Mouse (Mus musculus) lung, adult 18-20 months (tissue): ENCODE results near the gene Asic5.

ENCODE experiments used
- DNase-seq, 2 experiments: peaks; one replicate each; pipeline ENCODE4 v3.0.0; 2022; ENCODE audit warnings: mixed read lengths in 2 of 2

Gene Asic5

DNA sequence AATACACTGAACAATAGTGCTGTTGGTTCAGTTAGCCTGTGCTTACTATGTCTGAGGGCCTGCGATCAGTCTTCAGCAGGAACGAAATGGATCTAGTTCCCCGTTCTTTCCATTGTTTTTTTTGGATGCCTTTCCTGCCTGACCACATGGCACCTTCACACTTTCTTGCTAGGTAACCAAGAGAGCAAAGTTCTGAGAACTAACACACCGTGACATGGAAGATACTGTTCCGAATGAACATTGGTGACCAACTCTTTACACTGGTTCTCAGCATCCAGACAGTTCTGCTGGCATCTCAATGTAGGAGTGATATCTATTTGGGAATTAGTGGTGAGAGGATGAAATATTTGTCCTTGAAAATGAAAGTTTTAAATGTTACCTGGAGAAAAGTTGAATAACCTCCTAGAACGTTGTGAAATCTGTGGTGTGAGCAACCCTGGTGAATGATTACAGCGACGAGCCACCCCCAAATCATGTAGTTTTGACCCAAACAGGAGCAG lies 40.4 kb downstream of the Asic5 start:
- no peak for DNase-seq

DNA sequence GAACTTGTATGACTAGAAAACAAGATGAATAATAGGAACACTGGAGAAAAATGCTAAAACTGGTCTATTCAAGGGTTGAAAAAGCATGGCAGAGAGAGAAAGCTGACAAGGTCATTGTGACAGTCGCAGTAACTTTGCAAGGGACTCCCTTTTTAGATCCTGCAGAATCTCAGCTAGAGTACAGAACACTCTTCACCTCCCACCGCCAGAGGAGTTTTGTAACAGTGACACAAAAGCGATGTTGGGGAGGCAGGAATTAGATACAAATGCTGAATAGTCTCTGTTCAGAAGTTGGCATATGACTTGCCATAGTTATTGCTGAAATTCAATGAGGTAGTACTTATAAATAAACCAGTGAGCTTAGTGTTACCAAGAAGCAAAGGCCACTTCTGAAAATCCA lies 41.0 kb downstream of the Asic5 start:
- DNase-seq: no peak

DNA sequence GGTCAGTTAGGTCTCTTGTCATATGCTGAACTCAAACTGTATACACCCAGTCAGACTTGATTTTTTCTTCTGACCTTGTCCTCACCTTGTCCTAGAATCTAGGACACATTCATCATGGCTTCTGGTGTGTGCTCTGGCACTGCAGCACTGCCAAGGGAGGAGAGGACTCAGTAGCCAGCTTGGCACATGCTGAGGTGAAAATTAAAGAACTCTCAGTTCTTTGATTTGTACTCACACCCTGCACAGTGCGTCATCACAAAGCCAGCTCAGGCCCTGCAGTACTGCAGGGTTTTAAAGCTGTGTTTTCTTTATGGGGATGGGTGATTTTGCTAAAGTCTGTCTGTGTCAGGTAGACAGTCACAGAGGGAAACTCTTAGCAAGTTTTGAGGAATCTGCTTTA lies 45.2 kb downstream of the Asic5 start:
- DNase-seq: no peak

- peak; percentile 5 to 24 for DNase-seq
Observed at GRCm38 (mm10) chr3:82029229-82029628, 47.1 kb downstream of the Asic5 start.

GRCm38 (mm10) chr3:82030008-82030748 lies 48.1 kb downstream of the Asic5 start:
- no peak for DNase-seq

DNA sequence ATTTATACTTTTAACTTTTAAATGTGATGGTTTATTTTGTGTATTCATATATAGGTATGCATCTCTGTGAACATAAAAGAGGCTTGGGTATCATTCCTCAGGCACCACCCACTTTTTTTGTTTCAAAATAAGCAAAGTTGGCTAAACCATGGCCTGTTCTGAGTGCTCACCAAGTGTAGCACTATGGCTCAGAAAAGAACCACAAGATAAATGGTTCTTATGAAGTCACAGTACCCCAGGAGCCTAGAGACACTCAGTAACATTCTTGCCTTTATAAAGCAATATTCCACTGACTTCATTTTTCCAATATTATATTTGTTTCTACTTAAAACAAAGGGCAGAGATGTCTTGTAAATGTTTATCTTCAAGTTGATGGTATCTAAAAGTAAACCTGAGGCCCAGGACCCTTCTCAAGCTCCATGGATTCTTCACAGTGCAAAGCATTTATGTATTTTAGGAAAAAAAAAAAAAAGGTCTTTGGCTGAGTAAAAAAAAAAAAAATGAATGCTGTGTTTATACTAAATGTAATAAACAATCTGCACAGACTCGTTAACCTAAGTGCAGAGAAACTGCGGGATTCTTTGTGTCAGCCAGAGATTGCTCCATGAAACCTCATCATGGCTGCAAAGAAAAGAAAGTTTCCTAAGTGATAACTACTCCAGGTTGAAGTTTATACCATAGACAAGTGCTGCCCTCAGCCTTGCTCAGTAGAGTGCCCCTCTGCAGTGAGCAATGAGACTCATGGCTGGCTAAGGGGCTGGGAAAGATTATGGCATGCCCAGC lies 54.4 kb downstream of the Asic5 start:
- DNase-seq: no peak

GRCm38 (mm10) chr3:82043676-82044075 lies 61.6 kb downstream of the Asic5 start:
- DNase-seq: no peak

GRCm38 (mm10) chr3:82044902-82045301 lies 62.8 kb downstream of the Asic5 start:
- DNase-seq: no peak

DNA sequence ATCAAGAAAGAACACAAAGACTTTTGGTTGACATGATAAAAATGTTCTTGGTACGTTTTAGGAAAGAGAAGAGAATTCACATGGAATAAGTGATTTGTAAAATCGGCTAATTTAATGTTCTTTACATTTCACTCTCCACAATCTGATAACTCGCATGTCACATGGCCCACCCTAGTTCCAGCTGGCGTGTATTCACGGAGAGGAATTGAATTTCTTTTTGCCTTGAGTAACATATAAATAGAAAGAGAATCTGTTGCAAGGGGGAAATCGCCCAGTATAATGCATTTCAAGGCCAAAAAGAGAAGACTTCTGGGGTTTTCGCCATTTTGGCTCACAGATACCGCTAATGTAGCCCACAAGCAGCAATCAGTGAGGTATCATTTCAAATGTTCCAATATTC lies 64.0 kb downstream of the Asic5 start:
- DNase-seq: no peak

- DNase-seq: peak in 1 of 2 experiments; percentile 33
Observed at GRCm38 (mm10) chr3:82047100-82047753, 65.1 kb downstream of the Asic5 start.

GRCm38 (mm10) chr3:82048078-82048477 lies 66.0 kb downstream of the Asic5 start:
- no peak for DNase-seq

- DNase-seq: peak in 1 of 2 experiments; percentile 36
Observed at GRCm38 (mm10) chr3:82048681-82049080, 66.6 kb downstream of the Asic5 start.

- DNase-seq: no peak
Observed at GRCm38 (mm10) chr3:82051468-82051867, 69.4 kb downstream of the Asic5 start.

DNA sequence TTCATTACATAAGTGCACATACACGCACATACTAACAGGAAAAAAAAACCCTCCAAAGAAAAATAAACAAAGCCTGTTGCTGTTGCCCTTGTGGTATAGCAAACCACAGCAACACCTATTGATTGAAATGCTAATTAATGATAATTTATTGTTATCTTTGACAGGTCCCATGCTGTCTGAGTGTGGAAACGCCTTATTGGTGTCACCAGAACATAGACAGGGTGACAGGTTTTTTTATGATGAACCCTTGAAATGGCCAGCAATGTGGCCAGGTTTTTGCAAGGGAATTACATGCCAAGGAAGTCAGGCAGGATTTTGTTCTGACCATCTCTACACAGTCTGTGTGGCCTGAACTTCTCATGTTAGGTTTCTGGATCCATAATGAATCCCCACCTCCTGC lies 69.9 kb downstream of the Asic5 start:
- DNase-seq: no peak

DNA sequence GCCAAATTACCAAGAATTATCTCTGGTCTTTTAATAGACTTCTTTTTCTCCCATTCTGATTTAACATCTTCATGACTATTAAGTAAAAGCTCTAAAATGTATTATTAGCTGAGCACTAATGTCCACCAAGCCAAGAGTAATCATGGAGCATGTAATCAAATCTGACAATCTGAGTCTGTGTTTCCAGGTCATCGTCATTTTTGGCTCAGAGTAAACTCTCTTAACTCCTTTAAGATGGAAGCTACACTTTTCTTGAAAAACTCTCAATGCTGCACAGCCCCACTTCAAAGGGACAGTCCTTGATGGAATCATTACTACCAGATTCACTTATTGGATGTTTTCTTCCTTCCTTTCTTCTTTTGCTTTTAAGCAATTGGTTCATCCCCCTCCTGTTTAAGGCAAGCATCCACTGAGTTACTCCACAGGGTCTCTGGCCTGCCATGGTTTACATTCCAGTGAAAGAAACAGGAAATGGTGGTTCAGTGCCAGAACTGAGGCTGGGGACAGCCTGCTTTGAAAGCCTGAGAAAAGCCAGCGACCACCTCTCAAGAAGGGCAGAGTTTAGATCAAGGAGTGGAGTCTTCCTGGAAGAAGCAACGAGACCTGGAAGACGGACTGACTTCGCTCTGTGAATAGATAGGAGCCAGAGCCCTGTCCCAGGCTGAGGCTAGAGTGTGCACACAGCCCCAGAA lies 72.3 kb downstream of the Asic5 start:
- DNase-seq: no peak

DNA sequence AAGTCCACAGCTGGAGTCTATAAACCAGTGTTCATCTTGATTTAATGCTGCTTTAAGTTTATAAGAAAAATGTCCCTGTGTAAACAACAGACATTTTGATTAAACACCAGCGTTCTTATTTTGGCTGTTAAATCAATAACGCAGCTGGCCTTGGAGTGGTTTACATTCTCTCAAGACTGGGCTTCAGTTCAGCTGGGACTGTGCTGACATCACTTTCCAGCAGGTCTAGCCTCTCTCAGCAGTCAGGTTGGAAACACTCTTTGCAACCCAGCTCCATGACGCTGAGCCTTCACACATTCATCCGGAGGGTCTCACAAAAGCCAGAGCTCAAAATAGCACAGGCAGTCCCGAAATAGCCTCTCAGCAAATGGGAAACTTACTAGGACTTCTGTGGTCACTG lies 75.1 kb downstream of the Asic5 start:
- DNase-seq: peak; percentile 27 to 45

DNA sequence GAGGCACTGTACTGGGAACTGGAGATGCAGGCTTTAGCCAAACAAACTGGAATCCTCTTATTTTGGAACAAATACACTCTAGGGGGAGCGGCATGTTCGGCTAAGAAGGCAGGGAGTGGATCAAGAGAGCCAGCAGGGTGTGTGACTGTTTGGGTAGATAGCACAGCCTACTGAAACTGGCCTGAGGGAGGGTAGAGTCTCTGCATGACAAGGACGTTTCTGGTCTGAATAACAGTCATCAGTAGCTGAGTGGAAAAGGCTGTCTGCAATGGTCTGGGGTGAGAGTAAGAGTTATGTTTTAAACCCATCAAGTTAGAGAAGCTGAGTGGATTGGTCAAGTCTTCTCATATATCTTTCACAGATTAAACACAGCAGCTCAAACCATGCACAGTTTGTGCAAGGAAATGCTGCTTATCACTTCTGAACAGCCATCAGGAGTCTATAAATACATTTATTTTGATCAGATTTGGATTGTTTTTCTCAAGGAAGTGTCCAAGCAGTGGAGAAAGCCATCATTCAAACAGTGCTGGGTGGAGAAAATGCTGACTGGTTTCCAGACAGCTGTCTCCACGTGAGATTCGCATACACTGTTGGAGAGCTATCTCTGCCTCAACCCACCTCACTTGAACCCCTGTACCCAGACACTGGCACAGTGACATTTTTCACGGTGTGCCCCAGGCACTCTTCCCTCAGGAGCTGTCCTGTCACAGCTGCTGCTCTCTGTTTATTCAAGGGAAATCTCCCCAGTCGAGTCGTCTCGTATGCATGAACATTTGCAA lies 79.5 kb downstream of the Asic5 start:
- DNase-seq: no peak

- no peak for DNase-seq
Observed at GRCm38 (mm10) chr3:82067830-82068229, 85.7 kb downstream of the Asic5 start.
